Mouse (Mus musculus): Measurements from ENCODE around the gene Sec22a. TPM values are rescaled to one million over a fixed set of nuclear protein-coding genes. Genes with fewer than 3 reads are reported as not detected.

Sec22a gene
- total RNA-seq (2012; rRNA removed) (7.6 and 10.5 TPM in 2 replicates), polyA plus RNA-seq (2012; ENCODE audit: insufficient read depth in 1 of 2, insufficient read length in 2 of 2, low read depth in 1 of 2, low replicate concordance in 2 of 2, missing spikeins in 1 of 2) (10 to 100 TPM; 11.4 to 98.3 TPM)

DNA sequence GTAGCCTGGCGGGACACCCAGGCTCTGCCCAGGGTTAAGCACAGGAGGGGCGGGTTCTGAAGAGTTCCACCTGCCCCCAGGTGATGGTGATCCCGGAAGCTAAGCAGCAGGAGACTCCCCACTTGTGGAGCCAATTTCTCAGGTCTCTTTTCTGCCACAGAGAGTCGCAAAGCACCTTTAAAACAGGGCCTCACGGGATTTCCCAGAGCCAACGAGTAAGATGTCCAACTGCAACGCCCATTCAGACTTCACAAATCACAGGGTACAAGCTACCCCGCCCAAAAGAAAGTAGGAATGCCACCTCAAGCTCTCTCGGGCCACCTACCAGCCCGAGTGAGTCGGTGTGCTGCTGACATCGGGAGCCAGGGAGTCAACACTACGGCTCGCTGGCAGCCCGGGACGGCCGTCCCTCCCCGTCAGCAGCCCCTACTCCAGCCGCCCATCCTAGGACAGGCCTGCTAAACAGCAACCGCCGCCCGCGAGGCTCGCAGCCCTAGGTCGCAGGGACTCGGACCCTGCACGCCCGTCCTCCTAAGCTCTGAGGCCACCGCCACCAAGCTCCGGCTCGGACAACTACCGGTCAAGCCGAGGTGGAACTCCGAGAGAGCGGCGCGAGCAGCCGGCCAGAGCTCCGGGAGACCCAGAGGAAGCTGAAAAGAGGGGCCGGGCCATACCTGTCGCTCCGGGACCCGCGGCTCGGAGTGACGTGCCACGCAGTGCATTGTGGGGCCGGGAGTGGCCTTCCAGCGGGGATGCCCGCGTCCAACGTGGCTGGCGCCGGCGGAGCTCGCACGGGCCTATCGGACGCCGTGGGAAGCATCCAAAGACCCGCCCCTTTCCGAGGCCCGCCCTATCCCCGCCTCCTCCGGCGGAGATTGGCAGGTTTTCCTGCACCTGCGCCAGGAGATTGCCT is at the start of gene Sec22a:
TSS of gene Sec22a (minus strand) at position 769 of the 913 bp plus-strand sequence.
- H3K36me3 ChIP-seq (ENCODE audit: control insufficient read depth in 1 of 2, insufficient read depth in 2 of 2, low read length in 2 of 2), result peaks cover 0 to 4% of the 10 kb centered on the region in 2 experiments; a peak in 1 of 4 replicates
- peak; percentile 95 for DNase-seq (ENCODE audit: low read depth, low spot score)
- H3K27ac ChIP-seq (ENCODE audit: control insufficient read depth, low read depth, low read length), result no peak within 1 kb of the TSS
- H3K4me1 ChIP-seq (ENCODE audit: control insufficient read depth in 1 of 2, insufficient read depth in 2 of 2, low read length in 2 of 2), result peaks cover 0 to 4% of the 10 kb centered on the region in 2 experiments; a peak in 1 of 4 replicates
- H3K27me3 ChIP-seq (ENCODE audit: control insufficient read depth in 1 of 2, insufficient read depth in 2 of 2, low read length in 2 of 2), result no peaks in the 10 kb centered on the region; a peak in 1 of 4 replicates
- no peaks in the 10 kb centered on the region; the same call in none of the 2 replicates for H3K79me2 ChIP-seq (ENCODE audit: control insufficient read depth, insufficient read depth, low read length, poor library complexity)
- peak within 1 kb of the TSS; percentile 77 to 97 for H3K4me3 ChIP-seq (ENCODE audit: control insufficient read depth in 1 of 2, insufficient read depth in 1 of 2, low read depth in 2 of 2, low read length in 2 of 2)
- peak within 1 kb of the TSS; percentile 74 for H3K9ac ChIP-seq (ENCODE audit: control insufficient read depth, low read depth, low read length, poor library complexity, severe bottlenecking)
- TF ChIP-seq TBP (IDR thresholded peaks at IDR 0.05; ENCODE audit: low read depth, low read length) (peak; percentile 53; the same call in 1 of the 2 replicates), TCF12 (IDR thresholded peaks at IDR 0.05; ENCODE audit: low read depth, low read length) (peak; percentile 27; the same call in 1 of the 2 replicates), GATA1 (IDR thresholded peaks at IDR 0.05; ENCODE audit: low read depth, low read length) (no peak), MAX (IDR thresholded peaks at IDR 0.05; ENCODE audit: low read length) (peak; percentile 47; the same call in 1 of the 2 replicates), ZMIZ1 (IDR thresholded peaks at IDR 0.05; ENCODE audit: low read depth, low read length) (peak; percentile 69), SIN3A (IDR thresholded peaks at IDR 0.05; ENCODE audit: low read length) (0 out of 2 replicates have a peak, but pooled peaks have one; percentile 30), RCOR1 (IDR thresholded peaks at IDR 0.05; ENCODE audit: low read depth, low read length) (no peak), NELFE (IDR thresholded peaks at IDR 0.05; ENCODE audit: low read depth, low read length) (peak; percentile 85), GABPA (IDR thresholded peaks at IDR 0.05; ENCODE audit: low read depth, low read length) (no peak), HCFC1 (IDR thresholded peaks at IDR 0.05; ENCODE audit: low read depth, low read length) (peak; percentile 82), POLR2A (IDR thresholded peaks at IDR 0.05; ENCODE audit: control insufficient read depth in 1 of 2, insufficient read depth in 1 of 2, low read depth in 1 of 2, low read length in 2 of 2, poor library complexity in 1 of 2) (peak; percentile 73 to 84), MXI1 (IDR thresholded peaks at IDR 0.05; ENCODE audit: low read depth, low read length) (0 out of 2 replicates have a peak, but pooled peaks have one; percentile 44), ELF1 (IDR thresholded peaks at IDR 0.05; ENCODE audit: low read depth, low read length) (no peak), ZC3H11A (IDR thresholded peaks at IDR 0.05; ENCODE audit: low read depth, low read length) (no peak), TAL1 (IDR thresholded peaks at IDR 0.05; ENCODE audit: low read length) (no peak), NRF1 (IDR thresholded peaks at IDR 0.05; ENCODE audit: insufficient read depth, low read depth, low read length, poor library complexity, severe bottlenecking) (peak; percentile 69), ZNF384 (IDR thresholded peaks at IDR 0.05; ENCODE audit: low read depth, low read length) (no peak), MAZ (IDR thresholded peaks at IDR 0.05; ENCODE audit: low read depth, low read length) (no peak), ZKSCAN1 (IDR thresholded peaks at IDR 0.05; ENCODE audit: low read depth, low read length) (no peak)
- H3K9me3 ChIP-seq (replicated peaks; ENCODE audit: insufficient read depth, low read length), result no peaks in the 10 kb centered on the region

All from MEL (cell line).